Mouse (Mus musculus) liver, embryonic 14.5 days (tissue): ENCODE measurements around the gene Ehbp1l1.

Experiments
- CTCF ChIP-seq: IDR thresholded peaks from 2 replicates; pipeline ENCODE4 v1.5.1; 2016; ENCODE audit warnings: antibody characterized with exemption, low read depth, control low read depth
- EP300 ChIP-seq: IDR thresholded peaks from 2 replicates; pipeline ENCODE4 v1.6.1; 2016; ENCODE audit warnings: antibody characterized with exemption, low read depth

- TF ChIP-seq CTCF: no peak
- no peak for TF ChIP-seq EP300
These were observed 24.8 kb upstream of the Ehbp1l1 start for GRCm38 (mm10) chr19:5750951-5751350.
